Mouse (Mus musculus) heart, adult 11 months (tissue): Measurements from ENCODE around the gene Akap5.

ENCODE experiments used
- DNase-seq: peaks from one replicate; pipeline ENCODE4 v3.0.0; 2022

The Akap5 gene

DNA sequence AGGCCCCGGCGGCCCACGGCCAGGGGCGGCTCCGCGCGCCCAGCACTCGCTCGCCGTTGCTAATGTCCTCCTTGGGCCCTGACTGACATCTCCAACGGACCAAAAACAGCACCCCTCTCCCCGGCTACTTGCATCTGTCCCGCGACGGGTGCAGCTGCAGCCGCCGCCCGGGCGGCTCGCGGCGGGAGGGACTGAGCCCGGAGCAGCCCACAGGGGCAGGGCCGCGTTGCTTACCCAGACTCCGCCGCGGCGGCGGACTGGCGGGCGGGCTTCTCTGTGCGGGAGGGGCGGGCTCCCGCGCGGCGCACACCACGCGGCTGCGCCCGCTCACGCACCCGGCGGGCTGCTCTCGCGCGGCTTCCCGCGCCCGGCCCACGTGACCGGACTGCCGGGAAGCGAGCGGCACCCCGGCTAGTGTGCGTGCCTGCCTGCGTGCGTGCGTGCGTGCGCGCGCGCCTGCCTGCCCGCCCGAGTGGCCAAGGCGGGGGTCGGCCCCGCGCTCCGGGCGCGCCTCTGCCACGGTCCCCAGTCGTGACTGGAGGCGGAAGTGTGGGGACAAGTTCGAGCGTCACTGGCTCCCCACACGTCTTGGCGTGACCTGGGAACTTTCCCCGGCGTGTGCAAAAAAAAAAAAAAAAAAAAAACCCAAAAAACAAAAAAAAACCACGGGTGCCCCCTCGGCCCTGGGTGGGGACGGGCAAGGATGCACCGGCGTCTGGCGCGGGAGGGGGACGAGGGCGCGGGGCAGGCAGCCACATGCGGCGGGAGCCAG, 44.7 kb downstream of the Akap5 start, which contains the start of gene Zbtb25:
Gene Zbtb25 (minus strand): TSS at position 397 of the 772 bp plus-strand sequence.
- peak; percentile 99 for DNase-seq

DNA sequence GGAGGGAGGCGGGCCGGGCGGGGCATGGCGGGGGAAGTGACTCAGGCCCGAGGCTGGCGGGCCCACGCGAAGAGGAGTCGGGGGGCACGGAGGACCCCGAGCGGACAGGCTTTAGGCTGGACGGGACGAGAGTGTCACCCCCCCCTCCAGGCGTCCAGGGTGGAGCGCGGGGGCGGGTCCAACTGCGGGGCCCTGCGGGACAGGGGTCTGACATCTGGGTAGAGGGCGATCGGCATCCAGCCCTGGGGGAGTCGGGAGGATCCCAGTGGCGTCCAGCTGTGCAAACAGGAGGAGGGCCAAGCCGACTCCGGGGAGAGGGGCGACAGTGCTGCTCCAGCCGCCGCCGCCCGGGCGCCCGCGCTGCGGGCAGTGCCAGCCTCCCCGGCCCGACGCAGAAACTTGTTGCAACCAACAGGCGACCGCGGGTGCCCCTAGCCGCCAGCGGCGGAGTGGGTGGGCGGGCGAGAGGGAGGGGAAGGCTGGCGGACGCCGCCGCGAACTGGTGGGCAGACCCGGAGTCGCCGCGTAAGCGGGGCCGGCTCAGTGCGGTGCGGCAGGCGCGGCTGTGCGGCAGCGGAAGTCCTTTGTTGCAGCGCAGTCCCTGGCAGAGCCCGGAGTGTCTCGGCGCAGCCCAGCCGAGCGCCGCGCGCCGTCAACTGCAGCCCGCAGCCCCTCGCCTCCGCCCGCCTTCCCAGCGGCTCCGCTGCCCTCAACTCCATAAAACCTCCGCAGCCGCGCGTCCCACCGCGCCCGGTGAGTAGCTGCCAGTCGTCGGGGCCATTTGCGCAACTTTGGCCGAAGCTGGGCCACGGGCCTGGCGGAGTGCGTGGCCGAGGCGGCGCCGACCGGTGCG, 45.5 kb downstream of the Akap5 start, which contains the start of gene Zbtb1:
Gene Zbtb1 (plus strand): TSS at position 289 of the 853 bp plus-strand sequence.
- peak; percentile 99 for DNase-seq

DNA sequence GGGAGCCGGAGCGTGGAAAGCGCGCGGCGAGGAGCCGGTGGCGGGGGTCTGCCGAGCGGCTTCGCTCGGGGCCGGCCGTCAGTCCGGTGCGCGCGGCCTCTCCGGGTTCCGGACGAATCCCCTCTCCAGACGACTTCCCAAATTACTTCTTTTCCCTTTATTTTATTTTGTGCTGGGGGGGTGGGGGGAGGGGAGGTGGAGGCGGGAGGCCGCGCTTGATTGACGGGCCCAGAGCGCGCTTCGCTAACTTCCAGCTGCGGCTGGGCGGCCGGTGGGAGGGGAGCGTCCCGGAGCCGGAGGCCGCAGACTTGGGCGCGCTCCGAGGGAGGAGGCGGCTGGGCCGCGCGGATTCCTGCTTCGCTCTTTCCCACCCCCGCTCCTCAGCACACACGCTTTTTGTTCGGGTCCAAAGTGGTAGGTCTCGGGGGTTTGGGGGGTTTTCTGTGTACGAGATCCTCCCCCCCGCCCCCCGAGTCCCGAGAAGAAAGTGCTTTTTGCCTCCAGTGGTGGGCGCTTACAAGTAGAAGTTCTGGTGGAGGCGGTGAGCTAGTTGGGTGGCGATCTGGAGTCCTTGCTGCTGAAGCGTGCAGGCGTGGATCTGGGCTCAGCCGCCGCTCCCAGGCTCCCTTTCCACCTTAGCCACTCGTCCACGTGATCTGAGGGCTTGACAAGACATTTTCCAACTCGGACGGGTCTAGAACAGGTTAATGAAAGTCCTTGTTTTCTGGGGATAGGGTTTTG, 46.3 kb downstream of the Akap5 start:
- DNase-seq: peak; percentile 99

DNA sequence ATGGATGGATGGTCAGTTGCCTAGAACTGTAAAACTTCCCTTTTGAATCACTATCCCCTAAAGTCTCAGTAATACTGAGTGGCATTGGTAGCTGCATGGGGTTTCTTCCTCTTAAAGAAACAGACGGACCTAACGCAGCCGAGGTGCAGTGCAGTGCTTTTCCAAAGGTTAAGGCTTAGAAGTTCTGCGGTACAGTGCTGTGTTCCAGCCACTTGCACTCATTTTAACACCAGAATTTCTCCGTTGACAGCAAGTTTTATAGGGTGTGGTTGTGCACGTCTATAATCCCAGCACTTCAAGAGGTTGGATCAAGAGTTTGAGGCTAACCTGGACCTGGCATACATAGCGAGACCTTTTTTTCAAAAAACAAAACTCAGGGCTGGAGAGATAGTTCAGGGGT, 47.4 kb downstream of the Akap5 start:
- DNase-seq: no peak

DNA sequence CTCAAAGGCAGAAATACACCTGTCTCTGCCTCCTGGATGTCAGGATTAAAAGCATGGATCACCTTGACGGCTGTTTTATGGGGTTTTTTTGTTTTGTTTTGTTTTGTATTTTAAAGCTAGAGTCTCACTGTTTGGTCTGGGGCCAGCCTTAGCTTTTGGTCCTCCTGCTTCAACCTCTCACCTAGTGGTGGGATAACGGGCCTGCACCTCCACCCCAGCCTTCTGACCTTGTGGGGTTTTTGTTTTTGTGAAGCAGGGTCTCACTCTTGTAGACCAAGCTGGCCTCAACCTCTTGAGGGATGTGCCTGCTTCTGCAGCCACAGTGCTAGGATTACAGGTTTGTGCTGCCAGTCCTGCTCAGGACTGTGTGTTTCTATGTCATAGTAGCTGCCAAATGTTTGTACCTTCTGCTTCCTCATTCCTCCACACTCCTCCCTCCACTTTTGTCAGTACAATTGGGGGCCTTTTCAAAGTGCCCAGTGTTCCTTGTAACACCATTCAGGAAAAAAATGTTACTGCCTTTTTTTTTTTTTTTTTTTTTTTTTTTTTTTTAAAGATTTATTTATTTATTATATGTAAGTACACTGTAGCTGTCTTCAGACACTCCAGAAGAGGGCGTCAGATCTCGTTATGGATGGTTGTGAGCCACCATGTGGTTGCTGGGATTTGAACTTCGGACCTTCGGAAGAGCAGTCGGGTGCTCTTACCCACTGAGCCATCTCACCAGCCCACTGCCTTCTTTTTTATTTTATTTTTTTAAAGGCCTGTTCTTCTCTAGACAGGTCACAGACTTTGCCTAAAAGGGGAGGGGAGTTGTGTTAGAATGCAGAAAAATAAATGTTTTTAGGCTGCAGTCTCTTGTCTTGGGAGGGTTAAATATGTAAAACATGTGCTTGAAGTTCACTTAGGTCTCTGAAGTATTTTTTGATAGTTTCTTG, 48.5 kb downstream of the Akap5 start:
- DNase-seq: no peak

DNA sequence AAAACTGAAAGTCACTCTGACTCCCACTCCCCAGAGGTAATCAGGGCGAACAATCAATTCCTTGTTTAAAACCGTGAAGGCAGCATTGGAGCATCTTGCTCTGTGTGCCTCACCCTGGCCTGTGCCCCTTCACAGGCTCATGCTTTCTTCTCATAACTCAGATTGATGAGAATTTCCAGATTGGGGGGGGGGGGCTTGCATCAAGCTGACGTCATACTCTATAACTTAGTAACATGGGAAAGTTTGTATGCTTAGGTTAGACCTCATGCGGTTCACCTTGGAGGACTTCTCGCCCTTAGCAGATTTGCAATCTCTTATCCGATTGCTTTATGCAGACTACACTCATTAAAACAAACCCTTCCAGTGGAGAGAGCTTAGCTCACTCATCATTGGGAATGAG, 49.3 kb downstream of the Akap5 start:
- no peak for DNase-seq

DNA sequence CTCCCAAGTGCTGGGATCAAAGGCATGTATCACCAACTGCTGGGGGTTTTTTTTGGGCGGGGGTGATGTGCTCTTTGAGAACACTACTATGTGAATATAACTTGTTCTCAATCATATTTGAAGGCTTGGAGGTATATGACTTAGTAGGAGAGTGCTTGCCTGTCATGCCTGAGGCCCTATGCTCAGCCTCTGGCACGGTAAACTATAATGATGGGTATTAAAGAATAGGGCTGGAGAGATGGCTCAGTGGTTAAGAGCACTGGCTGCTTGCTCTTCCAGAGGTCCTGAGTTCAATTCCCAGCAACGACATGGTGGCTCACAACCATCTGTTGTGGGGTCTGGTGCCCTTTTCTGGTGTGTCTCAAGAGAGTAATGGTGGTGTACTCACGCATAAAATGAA, 50.2 kb downstream of the Akap5 start:
- DNase-seq: no peak

DNA sequence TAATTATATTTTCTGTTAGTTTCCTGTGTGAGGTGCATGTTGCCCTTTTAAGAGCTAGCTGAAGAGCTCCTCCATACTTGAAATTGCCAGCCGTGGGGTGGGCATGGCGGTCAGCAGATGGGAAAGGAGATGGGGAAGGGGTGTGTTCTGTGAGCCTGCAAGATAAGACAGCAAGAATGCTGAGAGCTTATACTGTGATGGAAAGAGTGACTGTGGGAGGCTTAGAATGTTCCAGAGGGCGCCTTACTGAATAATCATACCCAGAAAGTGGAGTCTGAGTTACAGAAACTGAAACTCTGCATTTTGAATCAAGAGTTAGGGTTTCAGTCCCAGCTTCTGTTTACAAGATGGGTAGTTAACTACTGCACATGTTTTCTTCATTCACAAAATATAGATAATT, 50.8 kb downstream of the Akap5 start:
- DNase-seq: no peak

DNA sequence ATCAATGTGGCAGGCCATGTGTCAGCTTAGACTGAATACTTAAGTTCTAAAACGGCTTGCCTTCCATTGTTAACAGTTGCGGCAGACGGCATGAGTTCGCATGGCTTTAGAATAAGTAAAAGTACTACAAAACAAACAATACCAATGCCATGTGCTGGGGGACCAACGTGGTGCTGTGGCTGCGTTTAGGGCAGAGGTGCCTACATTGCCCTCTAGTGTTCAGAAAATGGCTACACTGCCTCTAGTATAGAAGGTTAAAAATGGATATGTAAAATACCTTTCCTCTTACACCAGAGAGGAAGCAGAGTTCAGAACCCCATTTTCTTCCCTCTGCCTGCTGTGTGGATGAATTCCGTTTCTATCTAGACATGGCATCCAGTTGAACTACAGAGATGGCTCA, 52.0 kb downstream of the Akap5 start:
- DNase-seq: no peak

DNA sequence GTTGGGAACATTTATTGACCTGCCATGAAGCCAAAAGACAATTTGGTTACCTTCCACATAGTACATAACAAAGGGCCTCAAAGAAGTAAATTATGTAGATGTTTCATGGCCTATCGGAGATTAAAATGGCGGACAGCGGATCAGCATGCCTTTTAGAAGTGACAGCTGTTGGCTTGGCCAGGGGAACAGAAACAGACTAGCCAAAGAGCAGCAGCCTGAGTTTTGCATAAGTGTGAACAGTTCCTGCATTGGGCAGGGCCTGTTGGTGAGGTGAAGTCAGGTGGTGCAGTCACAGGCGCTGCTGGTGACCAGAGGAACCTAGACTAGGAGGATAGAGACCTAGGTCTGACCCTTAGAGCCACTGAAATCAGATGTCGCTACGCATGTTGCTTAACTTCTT, 52.4 kb downstream of the Akap5 start:
- no peak for DNase-seq

DNA sequence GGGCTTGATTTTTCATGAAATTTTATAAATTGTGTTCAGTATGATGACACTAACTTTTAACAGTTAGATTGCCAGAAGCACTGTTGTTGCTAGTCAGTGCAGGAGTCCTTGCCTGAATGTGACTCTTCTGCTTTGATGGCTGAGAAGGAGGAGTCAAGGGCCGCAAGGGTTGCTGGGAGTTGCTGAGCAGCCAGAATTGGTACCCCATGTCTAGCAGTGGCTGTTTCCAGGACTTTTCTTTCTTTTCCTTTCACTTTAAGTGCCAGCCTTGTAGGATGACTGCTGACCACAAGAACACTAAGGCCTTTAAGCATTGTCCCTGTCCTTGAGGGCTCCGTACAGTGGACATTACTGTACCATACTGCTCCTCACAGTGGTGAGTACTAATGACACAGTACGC, 53.0 kb downstream of the Akap5 start:
- DNase-seq: no peak

DNA sequence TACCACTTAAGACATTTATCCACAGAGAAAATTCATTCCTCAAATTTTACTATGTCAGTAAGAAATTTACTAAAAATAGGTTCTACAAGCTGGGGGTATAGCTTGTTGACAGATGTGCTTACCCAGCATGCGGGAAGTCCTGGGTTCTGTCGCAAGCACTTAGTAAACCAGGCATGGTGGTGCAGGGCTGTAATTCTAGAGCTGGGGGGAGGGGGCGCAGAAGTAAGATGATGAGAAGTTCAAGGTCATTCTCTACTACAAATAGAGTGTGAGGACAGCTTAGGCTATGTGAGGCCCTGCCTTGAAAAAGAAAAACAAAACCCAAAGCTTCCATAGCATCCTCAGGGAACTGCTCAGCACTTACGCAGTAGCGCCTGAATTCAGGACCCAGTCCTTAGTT, 53.9 kb downstream of the Akap5 start:
- DNase-seq: no peak

DNA sequence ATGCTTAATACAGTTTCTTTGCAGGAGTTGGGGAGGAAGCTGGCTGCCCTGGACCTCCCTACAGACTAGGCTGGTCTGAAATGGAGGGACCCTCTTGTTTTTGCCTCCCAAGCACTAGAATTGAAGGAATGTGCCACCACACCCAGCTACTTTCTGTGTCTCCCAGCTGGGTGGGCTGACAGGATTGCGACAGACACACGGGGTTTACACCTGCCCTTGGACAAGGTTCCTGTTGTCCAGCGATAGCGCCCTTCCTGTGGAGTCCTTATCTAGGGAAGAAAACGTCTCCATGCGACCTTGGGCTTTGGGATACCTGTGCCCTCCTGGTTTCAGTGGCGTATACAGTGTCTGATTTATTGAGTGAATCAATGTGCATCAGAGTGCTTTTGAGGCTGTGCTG, 55.5 kb downstream of the Akap5 start:
- no peak for DNase-seq
